Mouse (Mus musculus): ENCODE data around the gene Pced1b.

DNA sequence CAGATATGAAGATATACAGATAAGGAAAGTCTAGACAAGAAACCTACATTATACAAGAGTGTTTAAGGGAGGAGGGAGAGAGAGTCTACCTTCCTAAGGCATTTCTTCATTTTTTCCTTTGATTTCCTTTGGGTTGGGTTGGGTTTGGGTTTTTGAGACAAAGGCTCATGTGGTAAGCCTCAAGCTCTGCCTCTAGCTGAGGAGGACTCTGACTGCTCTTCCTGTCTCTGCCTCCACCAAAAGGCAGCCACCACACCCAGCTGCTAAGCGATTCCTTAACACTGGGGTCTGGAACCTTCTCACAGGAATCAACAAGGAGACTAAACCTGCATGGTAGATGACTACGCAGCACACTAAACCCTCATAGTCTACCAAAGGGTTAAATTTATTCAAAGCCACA, 143.9 kb downstream of the Pced1b start:
- no peak for TF ChIP-seq CTCF (IDR thresholded peaks at IDR 0.05; ENCODE audit: control insufficient read depth, insufficient read depth, insufficient replicate concordance, low read depth, low read length)
- TF ChIP-seq POLR2A (IDR thresholded peaks at IDR 0.05; ENCODE audit: control insufficient read depth, low read depth, low read length): no peak

Data from testis, adult 2 months (tissue).